Mouse (Mus musculus): Measurements from ENCODE around the gene Dnlz. TPM values are rescaled to one million over a fixed set of nuclear protein-coding genes. Genes with fewer than 3 reads are reported as not detected.
"Not testable (repeated sequence)": the region's sequence is repeated elsewhere in the genome, so short reads cannot be mapped to it uniquely, and the experiment has no call there.

Gene Dnlz
- polyA plus RNA-seq, 1 experiment: 37.9 TPM

GRCm38 (mm10) chr2:26387713-26388112 is 35.8 kb upstream of the Dnlz start:
- H3K27ac ChIP-seq (ENCODE audit: insufficient read depth, low read length): no peak overlapping the region
- TF ChIP-seq CTCF (IDR thresholded peaks at IDR 0.05; ENCODE audit: extremely low read depth, insufficient read depth, low read length) (no peak), POLR2A (IDR thresholded peaks at IDR 0.05; ENCODE audit: extremely low read depth, insufficient read depth, low read length) (no peak)
- no peak overlapping the region; the same call in 1 of the 2 replicates for H3K4me3 ChIP-seq (ENCODE audit: insufficient read depth, low read length)
- H3K4me1 ChIP-seq (ENCODE audit: control insufficient read depth, insufficient read depth, low read length): peaks cover 7% of the 10 kb centered on the region; the same call in 1 of the 2 replicates

GRCm38 (mm10) chr2:26380871-26381270 is 29.0 kb upstream of the Dnlz start:
- peak overlapping the region; percentile 60 for H3K4me3 ChIP-seq (ENCODE audit: insufficient read depth, low read length)
- not testable (repeated sequence) for H3K27ac ChIP-seq (ENCODE audit: insufficient read depth, low read length); H3K4me1 ChIP-seq (ENCODE audit: control insufficient read depth, insufficient read depth, low read length)

GRCm38 (mm10) chr2:26380131-26380771 is 28.3 kb upstream of the Dnlz start, which contains the start of gene Snapc4:
TSS of gene Snapc4 (minus strand) at chr2:26380653.
- TF ChIP-seq CTCF (IDR thresholded peaks at IDR 0.05; ENCODE audit: extremely low read depth, insufficient read depth, low read length) (no peak), POLR2A (IDR thresholded peaks at IDR 0.05; ENCODE audit: extremely low read depth, insufficient read depth, low read length) (peak; percentile 54; the same call in 1 of the 2 replicates)
- H3K27ac ChIP-seq (ENCODE audit: insufficient read depth, low read length): no peak within 1 kb of the TSS
- H3K4me1 ChIP-seq (ENCODE audit: control insufficient read depth, insufficient read depth, low read length): no peaks in the 10 kb centered on the region
- peak within 1 kb of the TSS; percentile 60 for H3K4me3 ChIP-seq (ENCODE audit: insufficient read depth, low read length)

- TF ChIP-seq CTCF (IDR thresholded peaks at IDR 0.05; ENCODE audit: extremely low read depth, insufficient read depth, low read length) (no peak), POLR2A (IDR thresholded peaks at IDR 0.05; ENCODE audit: extremely low read depth, insufficient read depth, low read length) (no peak)
- no peaks in the 10 kb centered on the region for H3K4me1 ChIP-seq (ENCODE audit: control insufficient read depth, insufficient read depth, low read length)
Measured at GRCm38 (mm10) chr2:26372396-26372795, 20.5 kb upstream of the Dnlz start.

GRCm38 (mm10) chr2:26368572-26368971 is 16.7 kb upstream of the Dnlz start:
- 0 out of 2 replicates have a peak, but pooled peaks cover 3% of the 10 kb centered on the region for H3K4me1 ChIP-seq (ENCODE audit: control insufficient read depth, insufficient read depth, low read length)
- no peak overlapping the region for H3K27ac ChIP-seq (ENCODE audit: insufficient read depth, low read length)
- TF ChIP-seq CTCF (IDR thresholded peaks at IDR 0.05; ENCODE audit: extremely low read depth, insufficient read depth, low read length) (no peak), POLR2A (IDR thresholded peaks at IDR 0.05; ENCODE audit: extremely low read depth, insufficient read depth, low read length) (no peak)
- H3K4me3 ChIP-seq (ENCODE audit: insufficient read depth, low read length): no peak overlapping the region

More at GRCm38 (mm10) chr2:26372396-26372795, 20.5 kb upstream of the Dnlz start:
- H3K4me3 ChIP-seq (ENCODE audit: insufficient read depth, low read length): no peak overlapping the region
- no peak overlapping the region for H3K27ac ChIP-seq (ENCODE audit: insufficient read depth, low read length)

GRCm38 (mm10) chr2:26367911-26368310 is 16.0 kb upstream of the Dnlz start:
- no peak for TF ChIP-seq CTCF (IDR thresholded peaks at IDR 0.05; ENCODE audit: extremely low read depth, insufficient read depth, low read length)
- no peak for TF ChIP-seq POLR2A (IDR thresholded peaks at IDR 0.05; ENCODE audit: extremely low read depth, insufficient read depth, low read length)
- H3K4me1 ChIP-seq (ENCODE audit: control insufficient read depth, insufficient read depth, low read length): 0 out of 2 replicates have a peak, but pooled peaks cover 3% of the 10 kb centered on the region
- H3K27ac ChIP-seq (ENCODE audit: insufficient read depth, low read length): no peak overlapping the region
- H3K4me3 ChIP-seq (ENCODE audit: insufficient read depth, low read length): no peak overlapping the region

- H3K4me3 ChIP-seq (ENCODE audit: insufficient read depth, low read length): no peak overlapping the region
- TF ChIP-seq POLR2A (IDR thresholded peaks at IDR 0.05; ENCODE audit: extremely low read depth, insufficient read depth, low read length) (no peak), CTCF (IDR thresholded peaks at IDR 0.05; ENCODE audit: extremely low read depth, insufficient read depth, low read length) (no peak)
- H3K4me1 ChIP-seq (ENCODE audit: control insufficient read depth, insufficient read depth, low read length): 0 out of 2 replicates have a peak, but pooled peaks cover 3% of the 10 kb centered on the region
- no peak overlapping the region for H3K27ac ChIP-seq (ENCODE audit: insufficient read depth, low read length)
Measured at GRCm38 (mm10) chr2:26364738-26365465, 13.0 kb upstream of the Dnlz start.

GRCm38 (mm10) chr2:26363481-26363880 is 11.6 kb upstream of the Dnlz start:
- H3K27ac ChIP-seq (ENCODE audit: insufficient read depth, low read length): no peak overlapping the region
- no peak overlapping the region for H3K4me3 ChIP-seq (ENCODE audit: insufficient read depth, low read length)
- 0 out of 2 replicates have a peak, but pooled peaks cover 3% of the 10 kb centered on the region for H3K4me1 ChIP-seq (ENCODE audit: control insufficient read depth, insufficient read depth, low read length)
- TF ChIP-seq CTCF (IDR thresholded peaks at IDR 0.05; ENCODE audit: extremely low read depth, insufficient read depth, low read length) (no peak), POLR2A (IDR thresholded peaks at IDR 0.05; ENCODE audit: extremely low read depth, insufficient read depth, low read length) (no peak)

- Histone ChIP-seq H3K4me1 (ENCODE audit: control insufficient read depth, insufficient read depth, low read length) (0 out of 2 replicates have a peak, but pooled peaks cover 3% of the 10 kb centered on the region), H3K27ac (ENCODE audit: insufficient read depth, low read length) (no peak overlapping the region), H3K4me3 (ENCODE audit: insufficient read depth, low read length) (no peak overlapping the region)
- no peak for TF ChIP-seq POLR2A (IDR thresholded peaks at IDR 0.05; ENCODE audit: extremely low read depth, insufficient read depth, low read length)
- no peak for TF ChIP-seq CTCF (IDR thresholded peaks at IDR 0.05; ENCODE audit: extremely low read depth, insufficient read depth, low read length)
Measured at GRCm38 (mm10) chr2:26362991-26363390, 11.1 kb upstream of the Dnlz start.

GRCm38 (mm10) chr2:26360772-26361171 is 8.9 kb upstream of the Dnlz start, which contains the start of gene Card9:
TSS of gene Card9 (minus strand) at chr2:26360918.
- no peak within 1 kb of the TSS for H3K27ac ChIP-seq (ENCODE audit: insufficient read depth, low read length)
- no peak within 1 kb of the TSS for H3K4me3 ChIP-seq (ENCODE audit: insufficient read depth, low read length)
- H3K4me1 ChIP-seq (ENCODE audit: control insufficient read depth, insufficient read depth, low read length): 0 out of 2 replicates have a peak, but pooled peaks cover 3% of the 10 kb centered on the region
- TF ChIP-seq POLR2A (IDR thresholded peaks at IDR 0.05; ENCODE audit: extremely low read depth, insufficient read depth, low read length) (no peak), CTCF (IDR thresholded peaks at IDR 0.05; ENCODE audit: extremely low read depth, insufficient read depth, low read length) (no peak)

Data from cortical plate, adult 2 months (tissue).